Mouse (Mus musculus) forebrain, embryonic 12.5 days (tissue): ENCODE results near the gene Adam12. TPM values are rescaled to one million over a fixed set of nuclear protein-coding genes. Genes with fewer than 3 reads are reported as not detected.
A peak's percentile ranks its signal among the peaks of the same experiment; 100 is the strongest.

ENCODE experiments used
- ATAC-seq: fragments of 200-750 bp; cut with Nextera tagmentation; 2 replicates; pipeline ENCODE4 v1.8.0; 2017; ENCODE audit warnings: moderate TSS enrichment; ENCODE audit not compliant: low FRiP score
- H3K27ac ChIP-seq: fragments of 300-500 bp; sonication (generic); 2 replicates; pipeline ENCODE4 v1.5.1; 2016; ENCODE audit warnings: mild to moderate bottlenecking
- H3K27me3 ChIP-seq: fragments of 300-500 bp; sonication (generic); 2 replicates; pipeline ENCODE4 v1.6.1; 2016; ENCODE audit warnings: mild to moderate bottlenecking
- H3K36me3 ChIP-seq: fragments of 300-500 bp; sonication (generic); replicated peaks from 2 replicates; pipeline ENCODE4 v1.6.1; 2016; ENCODE audit warnings: mild to moderate bottlenecking
- H3K4me1 ChIP-seq: fragments of 300-500 bp; sonication (generic); 2 replicates; pipeline ENCODE4 v1.6.1; 2016
- H3K4me2 ChIP-seq: fragments of 300-500 bp; sonication (generic); 2 replicates; pipeline ENCODE4 v1.6.1; 2016; ENCODE audit warnings: mild to moderate bottlenecking, moderate library complexity
- H3K4me3 ChIP-seq: fragments of 300-500 bp; sonication (generic); replicated peaks from 2 replicates; pipeline ENCODE4 v1.5.1; 2016; ENCODE audit warnings: mild to moderate bottlenecking
- H3K9ac ChIP-seq: fragments of 300-500 bp; sonication (generic); 2 replicates; pipeline ENCODE4 v1.6.1; 2016; ENCODE audit warnings: mild to moderate bottlenecking
- H3K9me3 ChIP-seq: fragments of 300-500 bp; sonication (generic); 2 replicates; pipeline ENCODE4 v1.6.1; 2016
- WGBS: fragments of 180-500 bp; shearing (Covaris S2); methylation state at CpG from one replicate; pipeline ENCODE4 v1.1.7; 2016; 5-methylcytosine and 5-hydroxymethylcytosine counted together
- polyA plus RNA-seq: library from polyadenylated mRNA; unstranded; fragments of >200 nt; fragmentation: Nextera tagmentation; extraction: Ambion mirVana; gene quantifications from 2 replicates; pipeline ENCODE4 v1.2.1, GENCODE M21; 2016

Adam12 gene
- polyA plus RNA-seq, 1 experiment from 2014 or later, result 2.1 TPM

DNA sequence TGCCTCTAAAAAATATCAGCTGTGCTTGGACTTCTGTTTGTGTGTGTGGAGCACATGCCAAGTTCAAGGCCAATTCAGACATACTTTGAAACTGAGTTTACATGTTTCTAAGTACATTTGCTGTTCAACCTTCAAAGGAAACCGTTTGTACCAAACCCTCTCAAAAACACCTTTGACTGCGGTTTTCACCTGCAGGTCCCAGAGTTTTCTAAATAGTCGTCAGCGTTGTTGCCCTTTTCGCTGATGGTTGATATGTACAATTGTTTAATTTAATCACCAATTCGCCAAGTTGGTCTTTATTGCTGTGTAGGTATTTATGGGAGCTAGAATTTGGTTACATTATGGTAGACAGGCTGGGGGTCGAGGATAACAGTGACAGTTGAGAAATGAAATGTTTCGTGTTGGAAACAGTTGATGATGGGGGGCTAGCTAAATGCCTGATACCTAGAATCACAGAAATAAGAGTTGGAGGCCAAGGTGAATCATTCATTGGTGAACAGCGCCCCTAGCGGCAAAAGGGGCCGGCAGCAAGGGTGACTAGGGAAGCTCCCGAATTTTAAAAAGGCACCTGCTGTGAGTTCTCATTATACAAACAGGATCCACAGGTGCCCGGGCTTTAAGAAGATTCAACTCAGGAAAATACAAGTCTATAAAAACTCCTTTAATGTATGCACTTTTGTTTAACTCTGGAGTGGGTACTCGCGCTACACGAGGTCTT is 8.3 kb downstream of the Adam12 start:
- H3K36me3 ChIP-seq, result no peaks in the 10 kb centered on the region
- H3K4me2 ChIP-seq, result peak overlapping the region; percentile 99
- H3K9ac ChIP-seq, result no peak overlapping the region
- WGBS, result 31% methylated on average over 16 of the region's 16 CpGs
- no peak for ATAC-seq
- H3K9me3 ChIP-seq, result no peaks in the 10 kb centered on the region
- no peak overlapping the region for H3K27ac ChIP-seq
- H3K4me3 ChIP-seq, result peak overlapping the region; percentile 67
- peaks cover 24% of the 10 kb centered on the region for H3K4me1 ChIP-seq
- peaks cover 42% of the 10 kb centered on the region for H3K27me3 ChIP-seq

GRCm38 (mm10) chr7:134207956-134208355 is 24.0 kb downstream of the Adam12 start:
- 68% methylated on average over 10 of the region's 10 CpGs for WGBS
- Histone ChIP-seq H3K4me3 (no peak overlapping the region), H3K4me2 (no peak overlapping the region), H3K27ac (no peak overlapping the region), H3K9me3 (no peaks in the 10 kb centered on the region), H3K9ac (no peak overlapping the region), H3K4me1 (0 out of 2 replicates have a peak, but pooled peaks cover 3% of the 10 kb centered on the region), H3K27me3 (no peaks in the 10 kb centered on the region), H3K36me3 (no peaks in the 10 kb centered on the region)
- no peak for ATAC-seq

GRCm38 (mm10) chr7:134193089-134193488 is 38.9 kb downstream of the Adam12 start:
- ATAC-seq, result no peak
- 53% methylated on average over 3 of the region's 3 CpGs for WGBS
- Histone ChIP-seq H3K9me3 (no peaks in the 10 kb centered on the region), H3K9ac (no peak overlapping the region), H3K27me3 (no peaks in the 10 kb centered on the region), H3K36me3 (no peaks in the 10 kb centered on the region), H3K4me2 (no peak overlapping the region), H3K4me3 (no peak overlapping the region), H3K4me1 (no peaks in the 10 kb centered on the region), H3K27ac (no peak overlapping the region)

DNA sequence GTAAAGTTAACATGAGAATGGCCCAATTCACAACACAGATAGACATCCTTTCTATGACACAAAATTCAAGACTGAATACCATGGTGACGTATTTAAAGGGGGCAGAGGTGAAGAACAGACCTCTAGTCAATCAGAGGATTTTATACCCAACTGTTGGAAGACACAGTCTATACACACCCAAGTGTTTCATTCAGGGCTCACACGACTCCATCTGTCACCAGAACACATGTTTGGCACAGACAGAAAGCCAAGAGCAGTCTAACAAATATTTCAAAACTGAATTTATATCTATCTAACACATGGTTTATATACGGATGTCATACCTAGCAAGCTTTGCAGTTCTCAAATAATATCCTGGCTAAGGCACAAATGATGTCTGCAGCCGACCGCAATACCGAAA is 41.8 kb downstream of the Adam12 start:
- H3K4me2 ChIP-seq, result no peak overlapping the region
- no peak for ATAC-seq
- H3K9ac ChIP-seq, result no peak overlapping the region
- no peaks in the 10 kb centered on the region for H3K9me3 ChIP-seq
- H3K4me3 ChIP-seq, result no peak overlapping the region
- WGBS, result 85% methylated on average over 6 of the region's 6 CpGs
- H3K27me3 ChIP-seq, result no peaks in the 10 kb centered on the region
- H3K4me1 ChIP-seq, result no peaks in the 10 kb centered on the region
- H3K27ac ChIP-seq, result no peak overlapping the region
- H3K36me3 ChIP-seq, result no peaks in the 10 kb centered on the region

GRCm38 (mm10) chr7:134188565-134188964 is 43.4 kb downstream of the Adam12 start:
- no peak overlapping the region for H3K4me2 ChIP-seq
- no peak overlapping the region for H3K27ac ChIP-seq
- 87% methylated on average over 6 of the region's 6 CpGs for WGBS
- H3K9ac ChIP-seq, result no peak overlapping the region
- no peak overlapping the region for H3K4me3 ChIP-seq
- H3K36me3 ChIP-seq, result no peaks in the 10 kb centered on the region
- no peak for ATAC-seq
- no peaks in the 10 kb centered on the region for H3K27me3 ChIP-seq
- no peaks in the 10 kb centered on the region for H3K9me3 ChIP-seq
- H3K4me1 ChIP-seq, result no peaks in the 10 kb centered on the region

GRCm38 (mm10) chr7:134187946-134188345 is 44.0 kb downstream of the Adam12 start:
- WGBS, result 86% methylated on average over 1 of the region's 1 CpGs
- H3K27ac ChIP-seq, result no peak overlapping the region
- no peak for ATAC-seq

DNA sequence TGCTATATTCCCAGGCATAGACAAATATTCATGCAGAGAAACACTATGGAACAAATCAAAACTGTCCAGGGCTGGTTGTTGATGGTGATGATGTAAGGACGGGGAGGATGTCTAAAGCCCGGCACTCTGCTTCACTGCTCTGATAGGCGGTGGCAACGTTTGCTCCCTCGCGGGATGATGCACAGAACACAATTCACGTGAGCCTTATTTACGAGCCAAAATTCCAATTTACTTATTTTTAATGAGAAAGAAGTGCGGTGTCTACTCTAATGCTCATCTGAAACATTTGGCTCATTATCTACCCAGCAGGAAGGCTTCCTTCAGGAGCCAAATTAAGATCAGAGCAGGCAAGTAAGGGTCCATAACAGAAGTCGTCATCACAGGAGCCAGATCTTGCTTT is 45.4 kb downstream of the Adam12 start:
- Histone ChIP-seq H3K27ac (no peak overlapping the region), H3K9me3 (no peaks in the 10 kb centered on the region), H3K36me3 (no peaks in the 10 kb centered on the region), H3K9ac (no peak overlapping the region), H3K4me1 (no peaks in the 10 kb centered on the region), H3K27me3 (no peaks in the 10 kb centered on the region), H3K4me2 (no peak overlapping the region), H3K4me3 (no peak overlapping the region)
- no peak for ATAC-seq
- 83% methylated on average over 10 of the region's 10 CpGs for WGBS

More at GRCm38 (mm10) chr7:134187946-134188345, 44.0 kb downstream of the Adam12 start:
- Histone ChIP-seq H3K4me3 (no peak overlapping the region), H3K4me2 (no peak overlapping the region), H3K4me1 (no peaks in the 10 kb centered on the region), H3K9ac (no peak overlapping the region), H3K36me3 (no peaks in the 10 kb centered on the region), H3K9me3 (no peaks in the 10 kb centered on the region), H3K27me3 (no peaks in the 10 kb centered on the region)

DNA sequence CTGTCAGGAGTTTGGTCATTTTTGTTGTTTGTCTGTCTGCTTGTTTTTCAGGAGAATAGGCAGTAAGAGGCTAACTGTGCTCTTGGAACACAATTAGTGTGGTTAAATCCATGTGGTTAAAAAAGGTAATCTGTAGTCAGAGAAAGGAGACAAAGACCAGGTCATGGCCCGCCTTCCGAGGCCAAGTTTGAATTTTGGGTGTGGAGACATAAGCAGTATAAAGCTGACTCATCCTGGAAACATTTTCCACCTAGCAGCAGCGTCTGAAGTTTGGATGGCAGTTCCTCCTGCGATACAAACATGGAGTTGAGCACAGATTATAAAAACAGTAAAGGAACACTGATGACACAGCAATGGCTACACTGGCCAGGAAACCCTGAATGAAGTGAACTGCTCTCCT is 46.2 kb downstream of the Adam12 start:
- no peaks in the 10 kb centered on the region for H3K27me3 ChIP-seq
- no peaks in the 10 kb centered on the region for H3K36me3 ChIP-seq
- no peak for ATAC-seq
- H3K27ac ChIP-seq, result no peak overlapping the region
- no peaks in the 10 kb centered on the region for H3K4me1 ChIP-seq
- no peaks in the 10 kb centered on the region for H3K9me3 ChIP-seq
- H3K9ac ChIP-seq, result no peak overlapping the region
- H3K4me3 ChIP-seq, result no peak overlapping the region
- WGBS, result 90% methylated on average over 4 of the region's 4 CpGs
- no peak overlapping the region for H3K4me2 ChIP-seq

DNA sequence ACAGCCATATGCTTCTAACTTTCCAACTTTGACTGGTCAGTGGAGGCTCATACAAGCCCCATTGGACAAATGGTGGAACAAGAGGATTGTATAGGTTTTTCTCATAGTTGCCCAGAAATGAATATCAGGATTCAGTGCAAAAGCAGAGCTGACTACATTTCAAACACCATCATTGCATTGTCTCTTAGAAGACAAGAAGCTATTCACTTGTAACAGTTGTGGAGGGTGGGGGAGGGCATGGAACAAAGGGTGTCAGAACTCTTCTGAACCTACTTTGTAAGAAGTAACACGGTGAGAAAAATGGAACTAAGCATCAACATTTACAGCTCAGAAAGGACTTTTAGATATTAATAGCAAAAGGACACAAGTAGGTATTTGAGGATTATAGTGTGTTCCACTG is 50.2 kb downstream of the Adam12 start:
- no peak overlapping the region for H3K4me2 ChIP-seq
- H3K4me1 ChIP-seq, result no peaks in the 10 kb centered on the region
- H3K9me3 ChIP-seq, result no peaks in the 10 kb centered on the region
- no peaks in the 10 kb centered on the region for H3K36me3 ChIP-seq
- WGBS, result 56% methylated on average over 1 of the region's 1 CpGs
- H3K9ac ChIP-seq, result no peak overlapping the region
- ATAC-seq, result no peak
- H3K4me3 ChIP-seq, result no peak overlapping the region
- H3K27ac ChIP-seq, result no peak overlapping the region
- H3K27me3 ChIP-seq, result no peaks in the 10 kb centered on the region

DNA sequence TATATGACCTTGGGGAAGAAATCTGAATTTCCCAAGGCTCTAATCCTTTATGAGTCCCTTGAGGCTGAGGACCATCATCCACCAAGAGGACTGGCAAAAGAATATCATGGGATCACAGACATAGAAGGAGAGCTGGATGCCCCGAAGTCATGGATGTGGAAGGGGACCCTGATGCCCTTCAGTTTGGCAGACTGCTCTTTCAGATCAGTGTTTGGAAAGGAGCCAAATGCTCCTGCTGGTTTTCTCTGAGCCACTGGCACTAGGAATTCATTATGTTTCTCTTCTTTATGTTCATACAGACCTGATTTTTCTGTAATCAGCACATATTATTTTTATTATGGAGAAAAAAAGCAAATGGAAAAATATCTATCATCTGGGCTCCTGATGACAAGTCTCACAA is 50.9 kb downstream of the Adam12 start:
- WGBS, result 81% methylated on average over 1 of the region's 1 CpGs
- H3K9me3 ChIP-seq, result no peaks in the 10 kb centered on the region
- H3K36me3 ChIP-seq, result no peaks in the 10 kb centered on the region
- H3K27ac ChIP-seq, result no peak overlapping the region
- no peak overlapping the region for H3K4me2 ChIP-seq
- no peak overlapping the region for H3K4me3 ChIP-seq
- H3K4me1 ChIP-seq, result no peaks in the 10 kb centered on the region
- H3K9ac ChIP-seq, result no peak overlapping the region
- no peaks in the 10 kb centered on the region for H3K27me3 ChIP-seq
- ATAC-seq, result no peak

GRCm38 (mm10) chr7:134177051-134177450 is 54.9 kb downstream of the Adam12 start:
- H3K4me1 ChIP-seq, result no peaks in the 10 kb centered on the region
- no peak overlapping the region for H3K9ac ChIP-seq
- H3K4me3 ChIP-seq, result no peak overlapping the region
- H3K4me2 ChIP-seq, result no peak overlapping the region
- no peak overlapping the region for H3K27ac ChIP-seq
- WGBS, result 81% methylated on average over 2 of the region's 2 CpGs
- H3K27me3 ChIP-seq, result no peaks in the 10 kb centered on the region
- no peaks in the 10 kb centered on the region for H3K9me3 ChIP-seq
- ATAC-seq, result no peak
- no peaks in the 10 kb centered on the region for H3K36me3 ChIP-seq

- H3K4me3 ChIP-seq, result no peak overlapping the region
- WGBS, result 94% methylated on average over 4 of the region's 4 CpGs
- H3K27ac ChIP-seq, result no peak overlapping the region
- no peaks in the 10 kb centered on the region for H3K36me3 ChIP-seq
- H3K9ac ChIP-seq, result no peak overlapping the region
- H3K4me2 ChIP-seq, result no peak overlapping the region
- ATAC-seq, result no peak
- no peaks in the 10 kb centered on the region for H3K4me1 ChIP-seq
- H3K27me3 ChIP-seq, result no peaks in the 10 kb centered on the region
- H3K9me3 ChIP-seq, result no peaks in the 10 kb centered on the region
These were observed 56.7 kb downstream of the Adam12 start for GRCm38 (mm10) chr7:134175201-134175600.

DNA sequence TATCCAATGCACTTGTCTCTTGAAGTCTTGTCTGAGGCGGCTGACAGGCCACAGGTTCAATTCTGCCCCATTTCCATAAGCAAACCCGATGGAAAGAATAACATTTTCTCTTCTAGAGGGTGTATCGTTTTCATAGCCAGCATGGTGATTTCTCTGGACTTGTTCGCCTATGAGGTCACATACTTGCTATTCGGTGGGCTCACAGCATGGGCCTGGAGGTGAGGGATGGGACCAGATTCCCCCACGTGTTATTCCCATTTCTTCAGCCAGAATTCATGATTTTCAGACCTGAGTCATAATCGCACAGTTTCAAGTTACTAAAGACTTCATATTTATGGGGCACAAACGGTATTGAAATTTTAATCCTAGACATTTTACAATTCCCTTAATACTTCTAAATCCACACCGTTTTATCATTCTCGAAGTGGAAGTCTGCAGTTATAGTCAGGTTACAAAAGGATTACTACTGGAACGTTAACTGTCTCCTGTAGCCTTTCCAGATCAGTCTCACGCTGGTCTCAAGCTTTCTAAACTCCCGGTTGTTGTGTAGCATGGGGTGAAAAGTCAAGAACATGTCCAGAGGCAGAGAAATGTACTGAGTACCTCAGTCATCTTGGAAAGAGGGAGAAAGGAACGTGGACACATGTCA is 58.4 kb downstream of the Adam12 start:
- no peaks in the 10 kb centered on the region for H3K27me3 ChIP-seq
- H3K27ac ChIP-seq, result no peak overlapping the region
- no peaks in the 10 kb centered on the region for H3K36me3 ChIP-seq
- WGBS, result 86% methylated on average over 14 of the region's 14 CpGs
- no peaks in the 10 kb centered on the region for H3K9me3 ChIP-seq
- H3K4me3 ChIP-seq, result no peak overlapping the region
- no peak overlapping the region for H3K4me2 ChIP-seq
- no peak overlapping the region for H3K9ac ChIP-seq
- ATAC-seq, result no peak
- no peaks in the 10 kb centered on the region for H3K4me1 ChIP-seq
